8 mouse cellular contexts compared by ENCODE assay signal in genomic region chr1:39735927-39736604, GRCm38 (mm10). TPM values are rescaled to one million over a fixed set of nuclear protein-coding genes. Genes with fewer than 3 reads are reported as not detected.
A peak's percentile ranks its signal among the peaks of the same experiment; 100 is the strongest.
DNase-seq lines count a peak whose midpoint lies in the region; ATAC-seq lines count a peak whose summit lies in the region.

No protein-coding gene starts in this region.

- no peak for ATAC-seq in forebrain, embryonic 15.5 days (replicated peaks)
- no peak for ATAC-seq in embryonic facial prominence, embryonic 12.5 days (ENCODE audit: insufficient number of reproducible peaks, insufficient read depth, low FRiP score, low TSS enrichment)
- ATAC-seq in hindbrain, embryonic 16.5 days = peak; percentile 72
- peak; percentile 59 for ATAC-seq in liver, embryonic 13.5 days (ENCODE audit: low read depth)
- ATAC-seq in neural tube, embryonic 14.5 days (ENCODE audit: low read depth) = peak; percentile 61; the same call in 1 of the 2 replicates

- peaks cover 12% of the 10 kb centered on the region; the same call in 1 of the 2 replicates for H3K9me3 ChIP-seq in forebrain, embryonic 10.5 days
- no peaks in the 10 kb centered on the region for H3K9me3 ChIP-seq in forebrain, embryonic 15.5 days
- H3K9me3 ChIP-seq in embryonic facial prominence, embryonic 12.5 days = no peaks in the 10 kb centered on the region
- no peaks in the 10 kb centered on the region for H3K9me3 ChIP-seq in hindbrain, embryonic 16.5 days (ENCODE audit: control insufficient read depth, low read length)
- no peaks in the 10 kb centered on the region for H3K9me3 ChIP-seq in liver, embryonic 13.5 days (replicated peaks)
- no peaks in the 10 kb centered on the region for H3K9me3 ChIP-seq in neural tube, embryonic 14.5 days (ENCODE audit: control insufficient read depth, low read length)

- no peaks in the 10 kb centered on the region for H3K36me3 ChIP-seq in forebrain, embryonic 10.5 days (replicated peaks)
- no peaks in the 10 kb centered on the region for H3K36me3 ChIP-seq in forebrain, embryonic 15.5 days
- no peaks in the 10 kb centered on the region for H3K36me3 ChIP-seq in embryonic facial prominence, embryonic 12.5 days
- no peaks in the 10 kb centered on the region for H3K36me3 ChIP-seq in hindbrain, embryonic 16.5 days (ENCODE audit: control insufficient read depth, insufficient read depth, low read length)
- H3K36me3 ChIP-seq in liver, embryonic 13.5 days = no peaks in the 10 kb centered on the region
- H3K36me3 ChIP-seq in neural tube, embryonic 14.5 days (ENCODE audit: control insufficient read depth, insufficient read depth, low read length) = no peaks in the 10 kb centered on the region

- H3K27ac ChIP-seq in forebrain, embryonic 10.5 days = peak overlapping the region; percentile 73
- H3K27ac ChIP-seq in forebrain, embryonic 15.5 days (replicated peaks) = no peak overlapping the region
- H3K27ac ChIP-seq in embryonic facial prominence, embryonic 12.5 days = peak overlapping the region; percentile 50; the same call in 1 of the 2 replicates
- H3K27ac ChIP-seq in hindbrain, embryonic 16.5 days (ENCODE audit: low read depth, low read length) = 0 out of 2 replicates have a peak overlapping the region, but pooled peaks have one; percentile 48
- peak overlapping the region; percentile 83 for H3K27ac ChIP-seq in liver, embryonic 13.5 days
- H3K27ac ChIP-seq in neural tube, embryonic 14.5 days (ENCODE audit: low read depth, low read length) = peak overlapping the region; percentile 57; the same call in 1 of the 2 replicates

- H3K4me1 ChIP-seq in forebrain, embryonic 10.5 days = peaks cover 32% of the 10 kb centered on the region
- H3K4me1 ChIP-seq in forebrain, embryonic 15.5 days = peaks cover 6% of the 10 kb centered on the region; the same call in 1 of the 2 replicates
- peaks cover 28% of the 10 kb centered on the region for H3K4me1 ChIP-seq in embryonic facial prominence, embryonic 12.5 days
- H3K4me1 ChIP-seq in hindbrain, embryonic 16.5 days (ENCODE audit: control insufficient read depth, insufficient read depth, low read depth, low read length) = peaks cover 3% of the 10 kb centered on the region
- peaks cover 43% of the 10 kb centered on the region for H3K4me1 ChIP-seq in liver, embryonic 13.5 days (replicated peaks)
- peaks cover 10% of the 10 kb centered on the region for H3K4me1 ChIP-seq in neural tube, embryonic 14.5 days (ENCODE audit: control insufficient read depth, insufficient read depth, low read length)

- no peak overlapping the region for H3K9ac ChIP-seq in forebrain, embryonic 15.5 days (replicated peaks)
- H3K9ac ChIP-seq in embryonic facial prominence, embryonic 12.5 days = no peak overlapping the region
- H3K9ac ChIP-seq in hindbrain, embryonic 16.5 days (ENCODE audit: low read depth, low read length) = no peak overlapping the region
- peak overlapping the region; percentile 42; the same call in 1 of the 2 replicates for H3K9ac ChIP-seq in liver, embryonic 13.5 days
- H3K9ac ChIP-seq in neural tube, embryonic 14.5 days (replicated peaks; ENCODE audit: low read depth, low read length) = no peak overlapping the region

- DNase-seq in forebrain, embryonic 10.5 days (ENCODE audit: extremely low spot score, low spot score) = no peak
- DNase-seq in liver, embryonic 13.5 days = no peak
- no peak for DNase-seq in layer of hippocampus, adult 9-11 months
- DNase-seq in layer of hippocampus, postnatal 10 days (ENCODE audit: low spot score in 2 of 2) = no peak

- no peak overlapping the region for H3K4me3 ChIP-seq in forebrain, embryonic 10.5 days
- H3K4me3 ChIP-seq in forebrain, embryonic 15.5 days = no peak overlapping the region
- H3K4me3 ChIP-seq in embryonic facial prominence, embryonic 12.5 days = no peak overlapping the region
- H3K4me3 ChIP-seq in hindbrain, embryonic 16.5 days (ENCODE audit: low read length) = no peak overlapping the region
- no peak overlapping the region; the same call in 1 of the 2 replicates for H3K4me3 ChIP-seq in liver, embryonic 13.5 days (replicated peaks)
- H3K4me3 ChIP-seq in neural tube, embryonic 14.5 days (ENCODE audit: low read depth, low read length) = no peak overlapping the region

- WGBS in forebrain, embryonic 10.5 days = 39% methylated on average over 8 of the region's 8 CpGs
- WGBS in forebrain, embryonic 15.5 days = 46% methylated on average over 8 of the region's 8 CpGs
- 18% methylated on average over 8 of the region's 8 CpGs for WGBS in embryonic facial prominence, embryonic 12.5 days
- 17% methylated on average over 8 of the region's 8 CpGs for WGBS in hindbrain, embryonic 16.5 days
- 11% methylated on average over 8 of the region's 8 CpGs for WGBS in liver, embryonic 13.5 days (ENCODE audit: insufficient replicate concordance)
- 9% methylated on average over 8 of the region's 8 CpGs for WGBS in neural tube, embryonic 14.5 days

- no peak overlapping the region for H3K4me2 ChIP-seq in forebrain, embryonic 15.5 days (replicated peaks)
- H3K4me2 ChIP-seq in embryonic facial prominence, embryonic 12.5 days (replicated peaks) = no peak overlapping the region
- no peak overlapping the region for H3K4me2 ChIP-seq in hindbrain, embryonic 16.5 days (ENCODE audit: low read length)
- peak overlapping the region; percentile 51 for H3K4me2 ChIP-seq in liver, embryonic 13.5 days
- no peak overlapping the region for H3K4me2 ChIP-seq in neural tube, embryonic 14.5 days (ENCODE audit: low read depth, low read length)

- peaks cover 53% of the 10 kb centered on the region for H3K27me3 ChIP-seq in forebrain, embryonic 10.5 days (ENCODE audit: poor library complexity, severe bottlenecking)
- no peaks in the 10 kb centered on the region for H3K27me3 ChIP-seq in forebrain, embryonic 15.5 days
- no peaks in the 10 kb centered on the region for H3K27me3 ChIP-seq in embryonic facial prominence, embryonic 12.5 days
- no peaks in the 10 kb centered on the region for H3K27me3 ChIP-seq in hindbrain, embryonic 16.5 days (replicated peaks; ENCODE audit: control insufficient read depth, insufficient read depth, low read length)
- H3K27me3 ChIP-seq in liver, embryonic 13.5 days = no peaks in the 10 kb centered on the region
- H3K27me3 ChIP-seq in neural tube, embryonic 14.5 days (ENCODE audit: control insufficient read depth, insufficient read depth, low read length) = no peaks in the 10 kb centered on the region

RNA-seq across cellular contexts. Expression of gene Rfx8, which starts 15.3 kb away (rescaled TPM):
- 0.22 and 0.34 TPM in 2 replicates for polyA plus RNA-seq in forebrain, embryonic 10.5 days (2016; fragmentation: Nextera tagmentation; extraction: Ambion mirVana)
- 0.11 TPM in 1 of 2 replicates, not detected in the other for polyA plus RNA-seq in forebrain, embryonic 15.5 days (2015; fragmentation: Nextera tagmentation; extraction: Ambion mirVana)
- polyA plus RNA-seq in embryonic facial prominence, embryonic 12.5 days (2016; fragmentation: Nextera tagmentation; extraction: Ambion mirVana) = 3.0 and 3.3 TPM in 2 replicates
- polyA plus RNA-seq in hindbrain, embryonic 16.5 days (2015; fragmentation: Nextera tagmentation; extraction: Ambion mirVana) = 0.23 and 0.30 TPM in 2 replicates
- polyA plus RNA-seq in liver, embryonic 13.5 days (2015; fragmentation: Nextera tagmentation; extraction: Ambion mirVana) = 0.06 and 0.08 TPM in 2 replicates
- polyA plus RNA-seq in neural tube, embryonic 14.5 days (2014; fragmentation: Nextera tagmentation; extraction: Ambion mirVana) = 0.13 and 0.16 TPM in 2 replicates
- total RNA-seq in layer of hippocampus, postnatal 10 days (2021) = under 1 TPM in 1 of 2 experiments, not detected in 1; 0.31 TPM

Comparison
In these comparisons a context has a peak if more than half of its experiments do, and no peak if none do; other contexts are left out.
1. ATAC-seq: peak in hindbrain, embryonic 16.5 days (single experiment), liver, embryonic 13.5 days (single experiment) and neural tube, embryonic 14.5 days (single experiment); none in forebrain, embryonic 15.5 days (single experiment) and embryonic facial prominence, embryonic 12.5 days (single experiment).